Mouse (Mus musculus): ENCODE measurements at regions not wholly inside any gene's neighbourhood (a gene's known extent, or its start where the extent isn't known, plus 50 kb on each side); places are given as distances from the start of the nearest gene placed in this dataset.
"Not testable (repeated sequence)": the region's sequence is repeated elsewhere in the genome, so short reads cannot be mapped to it uniquely, and the experiment has no call there.

DNA sequence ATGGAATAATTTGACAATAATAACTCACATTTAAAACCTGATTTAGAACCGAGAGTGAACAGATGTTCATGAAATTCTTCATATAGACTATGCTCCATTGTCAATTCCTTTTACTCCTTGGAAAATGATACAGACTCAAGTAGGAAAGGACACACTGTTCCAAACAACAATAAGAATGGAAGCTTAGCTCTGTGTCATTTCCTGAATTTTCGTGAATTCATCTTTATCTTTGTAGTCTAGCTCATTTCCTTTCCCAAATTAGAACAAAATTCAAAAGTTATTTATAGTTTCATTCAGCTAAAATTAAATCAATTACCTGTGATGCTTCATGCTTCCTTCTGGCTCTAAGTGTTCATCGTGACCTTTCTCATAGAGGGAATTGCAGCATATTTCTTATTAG lies 553.2 kb upstream of the Adamts5 start:
- Histone ChIP-seq H3K9ac (no peak overlapping the region), H3K27me3 (replicated peaks) (no peaks in the 10 kb centered on the region), H3K4me3 (no peak overlapping the region), H3K36me3 (no peaks in the 10 kb centered on the region), H3K4me1 (no peaks in the 10 kb centered on the region), H3K27ac (no peak overlapping the region), H3K9me3 (replicated peaks) (no peaks in the 10 kb centered on the region), H3K4me2 (no peak overlapping the region)
- WGBS (ENCODE audit: insufficient replicate concordance) = 48% methylated on average over 3 of the region's 3 CpGs
- no peak for ATAC-seq

DNA sequence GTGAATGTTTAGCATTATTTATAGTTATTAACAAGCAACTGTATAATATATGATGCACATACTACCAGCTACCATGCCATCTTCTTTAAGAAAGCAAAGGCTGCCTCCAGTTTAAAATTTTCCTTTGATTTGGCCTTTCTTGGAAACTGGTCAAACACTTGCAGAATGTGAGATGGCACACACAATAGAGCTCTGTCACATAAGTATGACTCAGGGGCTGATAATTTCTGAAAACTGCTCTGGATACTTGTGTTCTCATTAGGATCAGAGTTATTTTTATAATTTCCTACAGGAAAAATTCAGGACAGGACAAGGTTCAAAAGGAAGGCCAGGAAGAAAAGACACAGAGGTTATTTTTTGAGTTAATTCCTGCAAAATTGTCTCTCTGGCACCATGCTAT lies 552.4 kb upstream of the Adamts5 start:
- no peak overlapping the region for H3K4me2 ChIP-seq
- no peak for ATAC-seq
- H3K4me3 ChIP-seq = no peak overlapping the region
- H3K4me1 ChIP-seq = no peaks in the 10 kb centered on the region
- H3K27me3 ChIP-seq (replicated peaks) = no peaks in the 10 kb centered on the region
- H3K9me3 ChIP-seq (replicated peaks) = no peaks in the 10 kb centered on the region
- H3K27ac ChIP-seq = no peak overlapping the region
- no peaks in the 10 kb centered on the region for H3K36me3 ChIP-seq
- H3K9ac ChIP-seq = no peak overlapping the region

DNA sequence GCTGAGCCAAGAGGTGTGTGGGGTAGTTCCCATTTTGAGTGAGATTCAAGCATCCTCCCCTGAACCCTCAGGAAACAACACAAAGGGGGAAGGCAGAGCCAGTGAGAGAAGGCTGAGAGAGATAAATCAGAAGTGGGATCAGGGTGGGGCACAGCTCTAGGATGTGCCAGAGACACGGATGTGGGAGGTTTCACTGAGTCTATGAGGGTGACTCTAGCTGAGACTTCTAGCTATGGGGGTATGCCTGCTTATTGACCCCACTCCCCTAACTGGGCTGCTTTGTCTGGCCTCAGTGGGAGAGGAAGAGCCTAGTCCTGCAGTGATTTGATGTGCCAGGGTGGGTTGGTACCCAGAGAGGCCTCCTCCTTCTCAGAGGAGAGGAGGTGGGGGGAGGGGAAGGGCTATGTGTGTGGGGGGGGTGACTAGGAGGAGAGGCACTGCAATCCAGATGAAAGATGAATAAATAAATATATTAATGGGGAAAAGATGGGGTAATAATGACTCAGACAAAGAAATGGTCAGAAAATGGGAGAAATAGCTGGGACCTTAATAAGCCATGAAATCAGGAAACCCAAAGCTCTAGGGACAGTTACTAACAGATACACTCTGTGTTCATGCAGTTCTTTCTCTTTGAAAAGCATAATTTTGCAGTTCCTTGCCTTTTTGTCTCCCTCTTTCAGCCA lies 547.0 kb upstream of the Adamts5 start:
- Histone ChIP-seq H3K27me3 (replicated peaks) (no peaks in the 10 kb centered on the region), H3K9ac (no peak overlapping the region), H3K27ac (no peak overlapping the region), H3K4me3 (no peak overlapping the region), H3K36me3 (no peaks in the 10 kb centered on the region), H3K4me1 (no peaks in the 10 kb centered on the region), H3K9me3 (replicated peaks) (no peaks in the 10 kb centered on the region), H3K4me2 (no peak overlapping the region)
- no peak for ATAC-seq
- 22% methylated on average over 1 of the region's 1 CpGs for WGBS (ENCODE audit: insufficient replicate concordance)

- WGBS (ENCODE audit: insufficient replicate concordance) = 11% methylated on average over 5 of the region's 5 CpGs
- not testable (repeated sequence) for H3K36me3 ChIP-seq; ATAC-seq; H3K4me2 ChIP-seq; H3K27ac ChIP-seq; H3K4me1 ChIP-seq; H3K4me3 ChIP-seq; H3K9me3 ChIP-seq (replicated peaks); H3K27me3 ChIP-seq (replicated peaks); H3K9ac ChIP-seq
Observed at GRCm38 (mm10) chr16:86419458-86419857, 517.8 kb upstream of the Adamts5 start.

- no peak overlapping the region for H3K9ac ChIP-seq
- H3K4me3 ChIP-seq = no peak overlapping the region
- H3K36me3 ChIP-seq = no peaks in the 10 kb centered on the region
- 71% methylated on average over 2 of the region's 2 CpGs for WGBS (ENCODE audit: insufficient replicate concordance)
- no peaks in the 10 kb centered on the region for H3K4me1 ChIP-seq
- H3K4me2 ChIP-seq = no peak overlapping the region
- H3K27ac ChIP-seq = no peak overlapping the region
- no peaks in the 10 kb centered on the region for H3K9me3 ChIP-seq (replicated peaks)
- no peaks in the 10 kb centered on the region for H3K27me3 ChIP-seq (replicated peaks)
- no peak for ATAC-seq
Observed at GRCm38 (mm10) chr16:86404309-86404708, 502.7 kb upstream of the Adamts5 start.

DNA sequence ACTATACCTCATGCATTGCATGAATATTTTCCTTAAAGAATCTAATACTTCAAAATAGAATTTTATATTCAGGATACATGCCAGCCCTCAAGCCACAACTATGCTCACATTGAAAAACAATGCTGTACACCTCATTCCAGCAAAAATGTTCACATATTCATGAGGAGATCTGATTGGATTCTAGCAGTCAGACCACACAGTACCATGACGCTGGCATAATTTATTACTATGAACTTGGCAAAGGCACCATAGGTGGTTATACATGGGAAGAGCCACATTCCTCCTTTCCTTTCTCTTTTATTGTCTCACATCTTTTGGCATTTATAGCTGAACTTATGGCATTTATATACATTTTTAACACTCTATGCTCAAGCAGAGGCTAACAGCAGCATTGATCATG lies 499.8 kb upstream of the Adamts5 start:
- WGBS (ENCODE audit: insufficient replicate concordance) = 75% methylated on average over 1 of the region's 1 CpGs
- Histone ChIP-seq H3K27me3 (replicated peaks) (no peaks in the 10 kb centered on the region), H3K4me3 (no peak overlapping the region), H3K4me1 (no peaks in the 10 kb centered on the region), H3K4me2 (no peak overlapping the region), H3K9me3 (replicated peaks) (no peaks in the 10 kb centered on the region), H3K9ac (no peak overlapping the region), H3K36me3 (no peaks in the 10 kb centered on the region), H3K27ac (no peak overlapping the region)
- no peak for ATAC-seq

DNA sequence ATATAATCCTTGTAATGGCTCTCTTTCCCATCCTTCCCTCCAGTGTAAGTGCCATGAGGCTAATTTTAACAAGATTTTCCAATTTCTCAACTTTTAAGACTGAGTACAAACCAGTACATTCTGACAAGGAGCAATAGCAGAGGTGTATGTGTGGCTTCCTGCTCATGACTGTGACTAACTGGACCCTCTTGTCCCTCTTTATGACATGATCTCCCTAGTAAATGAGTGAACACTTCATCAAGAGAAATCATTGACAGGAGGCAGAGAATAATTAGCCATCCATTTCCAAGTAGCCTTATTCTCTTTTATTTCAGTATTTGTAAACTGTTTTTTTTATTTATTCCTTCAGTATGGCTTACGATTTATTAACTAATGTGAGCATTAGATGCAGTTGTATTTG lies 497.7 kb upstream of the Adamts5 start:
- H3K4me3 ChIP-seq = no peak overlapping the region
- H3K9ac ChIP-seq = no peak overlapping the region
- no peaks in the 10 kb centered on the region for H3K9me3 ChIP-seq (replicated peaks)
- no peak for ATAC-seq
- WGBS (ENCODE audit: insufficient replicate concordance) = 82% methylated on average over 1 of the region's 1 CpGs
- H3K4me2 ChIP-seq = no peak overlapping the region
- H3K27me3 ChIP-seq (replicated peaks) = no peaks in the 10 kb centered on the region
- H3K27ac ChIP-seq = no peak overlapping the region
- no peaks in the 10 kb centered on the region for H3K4me1 ChIP-seq
- no peaks in the 10 kb centered on the region for H3K36me3 ChIP-seq

GRCm38 (mm10) chr16:86397521-86397920 lies 495.9 kb upstream of the Adamts5 start:
- Histone ChIP-seq H3K9ac (no peak overlapping the region), H3K27me3 (replicated peaks) (no peaks in the 10 kb centered on the region), H3K4me1 (no peaks in the 10 kb centered on the region), H3K9me3 (replicated peaks) (no peaks in the 10 kb centered on the region), H3K27ac (no peak overlapping the region), H3K4me3 (no peak overlapping the region), H3K36me3 (no peaks in the 10 kb centered on the region), H3K4me2 (no peak overlapping the region)
- WGBS (ENCODE audit: insufficient replicate concordance) = 62% methylated on average over 2 of the region's 2 CpGs
- ATAC-seq = no peak

DNA sequence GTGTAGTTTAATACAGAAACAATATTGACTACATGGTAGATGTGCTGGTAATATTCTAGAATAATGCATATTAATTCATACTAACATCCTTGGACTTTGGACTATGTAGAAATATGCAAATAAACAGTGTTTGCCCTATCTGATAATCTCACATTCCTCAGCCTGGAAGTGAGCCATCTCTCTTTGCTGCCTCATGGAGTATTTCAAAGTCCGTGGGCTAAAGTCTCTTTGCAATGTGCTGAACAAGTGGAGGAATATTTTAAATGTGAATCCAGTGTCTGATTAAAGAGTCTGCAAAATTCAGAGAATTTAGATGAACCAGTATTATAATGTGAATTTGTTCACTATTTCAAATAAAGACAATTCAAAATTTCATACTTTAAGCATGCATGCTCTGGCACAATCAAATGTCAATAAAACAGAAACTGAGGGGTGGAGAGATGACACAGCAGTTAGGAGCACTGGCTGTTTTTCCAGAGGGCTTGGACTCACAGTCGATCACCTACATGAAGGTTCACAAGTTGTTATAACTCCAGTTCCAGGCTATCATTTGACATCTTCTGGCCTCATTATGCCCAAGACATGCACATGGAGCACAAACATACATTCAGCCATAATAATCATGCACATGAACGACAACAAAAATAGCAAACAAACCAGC lies 487.6 kb upstream of the Adamts5 start:
- Histone ChIP-seq H3K36me3 (no peaks in the 10 kb centered on the region), H3K4me2 (no peak overlapping the region), H3K4me1 (no peaks in the 10 kb centered on the region), H3K9me3 (replicated peaks) (no peaks in the 10 kb centered on the region), H3K27me3 (replicated peaks) (no peaks in the 10 kb centered on the region), H3K27ac (no peak overlapping the region), H3K9ac (no peak overlapping the region), H3K4me3 (no peak overlapping the region)
- 47% methylated on average over 3 of the region's 3 CpGs for WGBS (ENCODE audit: insufficient replicate concordance)
- ATAC-seq = 0 out of 2 replicates have a peak, but pooled peaks have one; percentile 49

- 68% methylated on average over 1 of the region's 1 CpGs for WGBS (ENCODE audit: insufficient replicate concordance)
- no peak for ATAC-seq
- no peaks in the 10 kb centered on the region for H3K27me3 ChIP-seq (replicated peaks)
- no peak overlapping the region for H3K9ac ChIP-seq
- H3K36me3 ChIP-seq = no peaks in the 10 kb centered on the region
- no peaks in the 10 kb centered on the region for H3K9me3 ChIP-seq (replicated peaks)
- no peak overlapping the region for H3K4me3 ChIP-seq
- H3K27ac ChIP-seq = no peak overlapping the region
- H3K4me2 ChIP-seq = no peak overlapping the region
- no peaks in the 10 kb centered on the region for H3K4me1 ChIP-seq
Observed at GRCm38 (mm10) chr16:86388128-86388527, 486.5 kb upstream of the Adamts5 start.

GRCm38 (mm10) chr16:86377991-86378390 lies 476.4 kb upstream of the Adamts5 start:
- Histone ChIP-seq H3K36me3 (no peaks in the 10 kb centered on the region), H3K27me3 (replicated peaks) (no peaks in the 10 kb centered on the region), H3K4me3 (no peak overlapping the region), H3K27ac (no peak overlapping the region), H3K4me1 (no peaks in the 10 kb centered on the region), H3K9me3 (replicated peaks) (no peaks in the 10 kb centered on the region), H3K9ac (no peak overlapping the region), H3K4me2 (no peak overlapping the region)
- ATAC-seq = no peak
- WGBS (ENCODE audit: insufficient replicate concordance) = 35% methylated on average over 3 of the region's 3 CpGs

DNA sequence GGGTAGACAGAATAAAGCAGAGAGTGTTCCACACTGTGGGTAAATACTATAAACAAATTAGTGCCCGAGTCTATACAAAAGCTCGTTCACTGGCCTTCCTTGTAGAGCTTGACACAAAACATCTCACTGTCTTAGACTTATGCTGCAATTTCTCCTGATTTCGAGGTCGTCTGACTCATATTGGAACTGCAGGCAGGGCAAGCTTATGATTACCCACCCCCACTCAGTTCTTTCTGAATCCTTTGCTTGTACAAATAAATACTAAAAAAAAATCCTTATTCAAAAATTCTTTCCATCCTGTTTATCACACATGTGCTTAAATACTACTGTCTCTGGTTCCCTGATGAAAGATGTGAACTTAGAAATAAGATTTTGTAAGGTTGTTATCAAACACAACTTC lies 470.0 kb upstream of the Adamts5 start:
- Histone ChIP-seq H3K4me2 (no peak overlapping the region), H3K9ac (no peak overlapping the region), H3K27me3 (replicated peaks) (no peaks in the 10 kb centered on the region), H3K27ac (no peak overlapping the region), H3K9me3 (replicated peaks) (no peaks in the 10 kb centered on the region), H3K4me3 (no peak overlapping the region), H3K36me3 (no peaks in the 10 kb centered on the region), H3K4me1 (no peaks in the 10 kb centered on the region)
- WGBS (ENCODE audit: insufficient replicate concordance) = 55% methylated on average over 4 of the region's 4 CpGs
- ATAC-seq = no peak

- Histone ChIP-seq H3K4me1 (no peaks in the 10 kb centered on the region), H3K4me2 (no peak overlapping the region), H3K36me3 (no peaks in the 10 kb centered on the region), H3K4me3 (no peak overlapping the region), H3K9ac (no peak overlapping the region), H3K27ac (no peak overlapping the region), H3K27me3 (replicated peaks) (no peaks in the 10 kb centered on the region), H3K9me3 (replicated peaks) (no peaks in the 10 kb centered on the region)
- WGBS (ENCODE audit: insufficient replicate concordance) = 69% methylated on average over 5 of the region's 5 CpGs
- no peak for ATAC-seq
Observed at GRCm38 (mm10) chr16:86368449-86368848, 466.8 kb upstream of the Adamts5 start.

Data from liver, embryonic 12.5 days (tissue).